Mouse (Mus musculus) Patski (cell line): Measurements from ENCODE around the gene Nadsyn1. TPM values are rescaled to one million over a fixed set of nuclear protein-coding genes. Genes with fewer than 3 reads are reported as not detected.

ENCODE experiments used
- ATAC-seq: fragments of 100-300 bp; one replicate; pipeline ENCODE4 v1.8.0; 2021
- CTCF ChIA-PET: fragments of 350-600 bp; sonication (Branson Sonifier 250); formaldehyde crosslinking; loops from one replicate; lab custom pipeline; 2022; ENCODE audit warnings: inconsistent platforms; lab: Charles Lee
- POLR2A ChIA-PET: fragments of 350-600 bp; sonication (Branson Sonifier 250); formaldehyde crosslinking; loops from one replicate; lab custom pipeline; 2022; ENCODE audit warnings: antibody characterized with exemption, inconsistent platforms; lab: Charles Lee
- DNase-seq: peaks from one replicate; pipeline ENCODE4 v3.0.0-alpha.2; 2011; ENCODE audit warnings: low read depth, low spot score
- H3K27me3 ChIP-seq: fragments of 371-371 bp; one replicate; pipeline ENCODE4 v1.5.1; 2021
- CTCF ChIP-seq: fragments of 100-300 bp; IDR thresholded peaks from one replicate; pipeline ENCODE4 v1.5.1; 2021
- in situ Hi-C: fragments of 300-500 bp; cut with MboI; formaldehyde crosslinking; loops from 3 replicates; pipeline ENCODE4 v1.11.1; 2018; ENCODE audit warnings: low pct_unique_long_range_greater_than_20kb, mixed read lengths
- polyA plus RNA-seq: library from polyadenylated mRNA; unstranded; gene quantifications from one replicate; pipeline ENCODE4 v1.2.3, GENCODE M21; 2021

Nadsyn1 gene
- polyA plus RNA-seq, 1 experiment from 2014 or later, result 23.5 TPM

DNA sequence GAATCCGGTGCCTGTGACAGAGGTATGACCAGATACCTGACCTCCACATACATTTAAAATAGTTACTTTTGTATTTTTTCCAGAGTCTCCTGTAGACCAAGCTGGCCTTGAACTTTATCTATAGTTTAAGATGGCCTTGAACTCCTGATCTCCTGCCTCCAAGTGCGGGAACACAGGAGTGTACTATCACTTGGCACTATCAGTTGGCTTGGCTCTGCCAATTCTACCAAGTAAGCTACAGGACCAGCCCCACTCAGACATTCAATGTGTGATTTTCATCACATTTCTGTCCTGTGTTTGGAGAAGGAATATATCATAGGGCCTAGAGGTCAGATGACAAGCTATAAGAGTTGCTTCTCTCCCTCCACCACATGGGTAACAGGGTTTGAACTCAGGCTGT is 11.7 kb upstream of the Nadsyn1 start:
- no peak for DNase-seq
- no peaks in the 10 kb centered on the region for H3K27me3 ChIP-seq
- in situ Hi-C loops, result loop anchor here (10.0 kb wide), 3 partner anchors 140 to 580 kb away; no protein-coding TSS in a partner anchor
- no peak for TF ChIP-seq CTCF
- CTCF ChIA-PET, result no interaction called here
- POLR2A ChIA-PET, result no interaction called here
- ATAC-seq, result no peak

DNA sequence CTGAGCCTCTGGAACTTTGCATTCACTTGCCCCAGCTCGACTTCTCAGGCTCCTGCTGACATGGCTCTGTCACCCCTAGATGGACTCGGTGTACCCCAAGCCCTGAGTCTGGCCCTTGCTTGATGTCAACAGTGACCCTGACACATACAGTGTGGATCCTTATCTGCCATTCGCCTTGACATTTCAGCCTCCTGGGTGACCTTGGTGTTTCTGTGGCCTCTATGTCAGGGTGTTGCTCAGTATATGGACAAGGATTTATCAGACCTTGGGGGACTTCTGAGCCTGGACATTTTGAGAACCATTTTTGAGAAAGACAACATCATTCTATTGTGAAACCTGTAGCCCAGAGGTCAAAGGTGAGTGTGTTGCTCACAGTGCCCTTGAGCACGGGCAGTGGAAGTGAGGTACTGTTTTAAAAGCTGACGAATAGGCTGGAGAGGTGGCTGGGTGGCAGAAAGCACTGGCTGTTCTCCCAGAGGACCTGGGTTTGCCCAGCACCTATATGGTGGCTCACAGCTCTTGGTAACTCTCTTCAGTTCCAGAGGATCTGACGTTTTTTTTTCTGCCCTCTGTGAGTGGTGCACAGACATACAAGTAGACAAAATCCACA is 11.0 kb upstream of the Nadsyn1 start:
- no peak for TF ChIP-seq CTCF
- POLR2A ChIA-PET, result no interaction called here
- CTCF ChIA-PET, result no interaction called here
- no peak for DNase-seq
- ATAC-seq, result no peak
- no peaks in the 10 kb centered on the region for H3K27me3 ChIP-seq
- in situ Hi-C loops, result loop anchor here (10.0 kb wide), 3 partner anchors 141 to 581 kb away; no protein-coding TSS in a partner anchor

DNA sequence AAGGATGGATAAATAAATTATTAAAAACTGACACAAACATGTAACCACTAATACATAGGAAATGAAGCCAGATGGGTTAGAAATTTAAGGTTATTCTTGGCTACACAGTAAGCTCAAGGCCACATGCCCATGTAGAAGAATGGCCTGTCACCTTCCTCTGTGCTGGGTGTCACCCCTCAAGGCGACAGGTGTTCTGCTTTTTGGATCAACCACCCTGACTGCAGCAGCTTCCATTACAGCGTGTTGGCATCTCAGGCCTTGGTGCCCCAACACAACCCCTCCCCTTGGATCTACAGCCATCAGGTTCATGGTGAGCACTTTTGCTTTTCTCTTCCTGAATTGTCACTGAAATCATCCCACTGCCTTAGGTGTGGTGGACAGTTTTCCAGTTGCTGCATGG is 10.0 kb upstream of the Nadsyn1 start:
- CTCF ChIA-PET, result interaction anchor here (0.9 kb wide), 1 partner anchor 12 kb away, joined by 4 read pairs; no protein-coding TSS in a partner anchor
- no peak for DNase-seq
- no peak for ATAC-seq
- in situ Hi-C loops, result loop anchor here (10.0 kb wide), 3 partner anchors 142 to 582 kb away; no protein-coding TSS in a partner anchor
- no peaks in the 10 kb centered on the region for H3K27me3 ChIP-seq
- no peak for TF ChIP-seq CTCF
- POLR2A ChIA-PET, result no interaction called here

DNA sequence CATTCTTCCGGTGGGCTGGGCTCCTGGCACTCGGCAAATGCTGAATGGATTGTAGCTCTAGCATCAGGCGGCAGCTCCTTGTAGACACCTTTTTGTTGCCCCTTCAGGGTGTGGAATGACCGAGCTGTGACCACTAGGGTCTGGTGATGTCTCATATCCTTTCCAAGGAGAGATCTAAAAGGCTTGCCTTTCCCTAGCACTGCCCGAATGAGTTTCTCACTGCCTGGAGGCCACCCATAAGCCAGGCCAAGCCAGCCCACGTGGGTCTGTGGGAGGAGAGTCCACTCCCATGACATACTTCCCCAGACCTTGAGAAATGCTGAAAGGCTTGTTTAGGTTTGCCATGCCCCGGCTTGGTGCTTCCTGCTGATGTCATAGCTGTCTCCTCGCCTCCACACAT is 9.5 kb upstream of the Nadsyn1 start:
- in situ Hi-C loops, result loop anchor here (10.0 kb wide), 3 partner anchors 143 to 583 kb away; no protein-coding TSS in a partner anchor
- TF ChIP-seq CTCF, result no peak
- H3K27me3 ChIP-seq, result no peaks in the 10 kb centered on the region
- DNase-seq, result no peak
- CTCF ChIA-PET, result interaction anchor here (0.9 kb wide), 1 partner anchor 11 kb away, joined by 4 read pairs; no protein-coding TSS in a partner anchor
- POLR2A ChIA-PET, result no interaction called here
- ATAC-seq, result no peak

DNA sequence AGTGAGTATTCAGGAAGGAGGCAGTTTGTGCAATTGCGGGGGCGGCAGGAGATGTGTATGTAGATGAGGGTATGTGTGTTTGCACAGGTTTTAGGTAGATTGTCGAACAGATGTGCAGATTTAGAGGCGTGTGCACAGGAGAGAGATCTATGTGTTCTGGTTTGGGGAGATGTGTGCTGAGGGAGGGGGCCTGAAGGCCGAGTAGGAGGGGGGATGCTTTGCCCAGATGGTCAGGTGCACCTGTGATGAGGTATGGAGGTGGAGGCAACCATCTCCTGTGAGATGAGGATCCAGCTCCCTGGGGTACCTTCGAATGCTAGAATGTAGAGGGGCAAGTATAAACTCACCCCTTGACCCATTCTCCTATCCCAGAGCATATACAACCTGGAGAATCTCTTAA is 7.8 kb upstream of the Nadsyn1 start:
- POLR2A ChIA-PET, result interaction anchor here (1.2 kb wide), 2 partner anchors 12 to 45 kb away, joined by 5 read pairs; no protein-coding TSS in a partner anchor
- H3K27me3 ChIP-seq, result no peaks in the 10 kb centered on the region
- ATAC-seq, result no peak
- CTCF ChIA-PET, result interaction anchor here (0.9 to 1.6 kb wide), 10 partner anchors 10 to 248 kb away, joined by 3 to 22 read pairs (median 4); no protein-coding TSS in a partner anchor
- TF ChIP-seq CTCF, result no peak
- DNase-seq, result no peak
- in situ Hi-C loops, result loop anchor here (10.0 kb wide), 3 partner anchors 144 to 584 kb away; no protein-coding TSS in a partner anchor

DNA sequence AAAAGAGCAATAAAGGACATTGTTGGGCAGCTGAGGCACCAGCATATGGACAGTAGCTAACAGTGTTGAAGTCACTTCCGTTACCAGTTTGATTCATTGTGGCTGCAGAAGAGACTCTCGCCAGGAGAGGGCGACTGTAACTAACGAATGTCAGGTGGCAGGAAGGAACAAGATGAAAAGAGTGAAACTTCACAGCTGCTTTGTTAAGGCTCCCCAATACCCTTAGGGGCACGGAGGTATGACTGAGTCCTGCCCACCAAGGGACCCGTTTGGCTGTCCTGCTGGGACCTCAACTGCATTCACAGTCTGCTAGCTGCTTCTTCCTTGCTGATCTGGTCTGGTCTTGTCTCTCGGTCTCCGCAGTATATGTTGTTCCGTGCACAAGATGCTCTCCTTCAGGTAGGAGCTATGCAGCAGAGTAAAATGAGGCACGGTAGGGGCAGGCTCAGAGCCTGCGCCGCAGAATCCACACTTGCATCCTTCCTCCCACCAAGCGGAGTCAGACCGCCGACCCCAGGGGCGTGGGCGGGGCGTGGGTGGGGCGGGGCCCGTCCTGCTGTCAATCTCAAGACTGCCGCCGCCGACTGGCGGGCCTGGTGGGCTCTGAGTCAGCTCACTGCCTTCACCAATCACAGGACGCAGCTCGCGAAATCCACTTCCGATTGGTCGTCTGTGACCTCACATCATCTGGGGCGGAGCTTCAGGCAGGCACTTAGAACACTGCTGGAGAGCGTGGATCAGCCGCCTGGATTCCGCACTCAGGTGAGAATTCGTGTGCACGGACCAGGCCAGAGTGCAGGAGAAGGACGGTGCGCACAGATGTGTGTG is 7.1 kb upstream of the Nadsyn1 start:
- ChIA-PET POLR2A (interaction anchor here (1.2 kb wide), 2 partner anchors 13 to 44 kb away, joined by 5 read pairs; no protein-coding TSS in a partner anchor), CTCF (interaction anchor here (0.8 to 1.6 kb wide), 15 partner anchors 10 to 249 kb away, joined by 3 to 22 read pairs (median 4); no protein-coding TSS in a partner anchor)
- no peaks in the 10 kb centered on the region for H3K27me3 ChIP-seq
- DNase-seq, result peak; percentile 83
- peak; percentile 94 for TF ChIP-seq CTCF
- peak; percentile 97 for ATAC-seq
- in situ Hi-C loops, result loop anchor here (10.0 kb wide), 3 partner anchors 145 to 585 kb away; no protein-coding TSS in a partner anchor

DNA sequence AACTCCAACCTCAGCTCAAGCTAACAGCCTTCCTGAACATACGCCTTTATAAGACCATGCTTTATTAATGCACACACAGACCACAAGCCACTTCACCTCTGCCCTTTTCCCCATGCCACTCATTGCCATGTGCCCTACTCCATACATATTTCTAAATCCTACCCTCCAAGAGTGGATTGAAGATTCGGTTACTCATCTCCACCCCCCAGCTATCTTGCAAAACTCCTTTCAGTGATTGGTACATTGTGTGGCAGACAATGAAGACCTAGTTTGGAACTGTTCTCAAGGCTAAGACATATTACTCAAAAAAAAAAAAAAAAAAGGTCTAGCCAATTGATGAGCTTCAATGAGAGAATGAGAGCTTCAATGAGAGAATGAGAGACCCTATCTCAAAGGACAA is 4.3 kb upstream of the Nadsyn1 start:
- no peak for DNase-seq
- no peak for TF ChIP-seq CTCF
- no peak for ATAC-seq
- no peaks in the 10 kb centered on the region for H3K27me3 ChIP-seq
- ChIA-PET CTCF (interaction anchor here (1.0 to 1.4 kb wide), 3 partner anchors 65 to 245 kb away, joined by 3 to 4 read pairs (median 3); no protein-coding TSS in a partner anchor), POLR2A (no interaction called here)
- in situ Hi-C loops, result no loop called here

DNA sequence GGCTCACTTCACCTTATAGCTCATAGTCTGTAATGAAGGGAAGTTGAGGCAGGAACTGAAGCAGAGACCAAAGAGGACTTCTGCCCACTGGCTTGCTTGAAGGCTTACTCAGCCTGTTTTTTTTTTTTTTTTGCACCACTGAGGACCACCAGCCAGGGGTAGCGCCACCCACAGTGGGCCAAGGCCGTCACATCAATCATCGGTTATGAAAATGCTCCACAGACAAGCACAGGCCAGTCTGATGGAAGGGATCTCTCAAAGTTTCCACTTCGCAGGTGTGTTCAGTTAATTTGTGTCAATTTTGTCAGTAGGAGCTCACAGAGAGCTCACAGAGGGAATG is 587 bp upstream of the Nadsyn1 start:
- DNase-seq (no peak), ATAC-seq (no peak)
- TF ChIP-seq CTCF, result no peak
- no peaks in the 10 kb centered on the region for H3K27me3 ChIP-seq
- in situ Hi-C loops, result loop anchor here (5.0 kb wide), 1 partner anchor 84 kb away; no protein-coding TSS in a partner anchor
- POLR2A ChIA-PET, result interaction anchor here (0.7 to 0.9 kb wide), 4 partner anchors 20 to 190 kb away, joined by 3 read pairs; no protein-coding TSS in a partner anchor
- CTCF ChIA-PET, result no interaction called here

DNA sequence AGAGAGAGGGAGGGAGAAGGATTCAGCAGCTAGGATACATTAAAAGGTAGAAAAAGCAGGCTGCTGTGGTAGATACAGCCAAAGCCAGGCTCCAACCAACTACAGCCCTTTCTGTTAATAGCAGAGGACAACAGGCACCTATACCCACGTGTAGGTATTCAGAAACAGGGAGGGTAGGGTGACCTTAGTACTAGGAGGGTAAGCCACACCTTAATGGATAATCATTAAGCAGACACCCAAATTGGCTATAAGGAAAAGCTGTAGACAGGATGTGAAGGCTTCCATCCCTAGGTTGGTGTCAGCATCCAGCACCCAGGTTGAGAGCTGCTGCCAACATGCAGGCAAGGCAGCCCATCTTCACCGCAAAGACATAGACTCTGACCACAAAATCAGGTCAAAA is 1.4 kb downstream of the Nadsyn1 start:
- in situ Hi-C loops, result loop anchor here (5.0 kb wide), 1 partner anchor 86 kb away; no protein-coding TSS in a partner anchor
- no peak for TF ChIP-seq CTCF
- no peaks in the 10 kb centered on the region for H3K27me3 ChIP-seq
- CTCF ChIA-PET, result interaction anchor here (1.1 to 1.9 kb wide), 4 partner anchors 11 to 36 kb away, joined by 4 to 12 read pairs (median 4); partner anchors contain the start of gene Mrgpre
- POLR2A ChIA-PET, result interaction anchor here (1.5 kb wide), 1 partner anchor 35 kb away, joined by 3 read pairs; no protein-coding TSS in a partner anchor
- ATAC-seq (no peak), DNase-seq (no peak)

DNA sequence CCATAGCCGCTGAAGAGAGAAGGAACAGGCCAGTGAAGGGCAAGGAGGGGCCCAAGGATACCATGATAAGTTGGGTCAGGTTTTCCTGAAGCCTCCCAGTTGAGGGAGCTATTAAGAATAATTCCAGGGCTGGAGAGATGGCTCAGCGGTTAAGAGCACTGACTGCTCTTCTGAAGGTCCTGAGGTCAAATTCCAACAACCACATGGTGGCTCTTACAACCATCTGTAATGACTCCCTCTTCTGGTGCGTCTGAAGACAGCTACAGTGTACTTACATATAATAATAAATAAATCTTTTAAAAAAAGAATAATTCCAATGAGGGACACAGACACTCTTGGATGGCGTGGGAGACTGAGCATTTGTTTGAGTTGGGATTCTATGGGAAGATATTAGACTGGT is 3.4 kb downstream of the Nadsyn1 start:
- in situ Hi-C loops, result no loop called here
- TF ChIP-seq CTCF, result no peak
- ChIA-PET CTCF (interaction anchor here (1.1 kb wide), 1 partner anchor 71 kb away, joined by 3 read pairs; no protein-coding TSS in a partner anchor), POLR2A (no interaction called here)
- no peaks in the 10 kb centered on the region for H3K27me3 ChIP-seq
- DNase-seq (no peak), ATAC-seq (no peak)
